Mouse (Mus musculus): Measurements from ENCODE around the gene Nes.

The Nes gene

GRCm38 (mm10) chr3:87946541-87946860, 24.4 kb upstream of the Nes start:
- CTCF ChIA-PET: interaction anchor here in 3 of 4 experiments (0.6 to 7.8 kb wide), 6 partner anchors 10 to 125 kb away, joined by 4 to 96 read pairs (median 11); partner anchors contain the start of gene Nes (in 1 of the 3)
- POLR2A ChIA-PET: interaction anchor here in 3 of 4 experiments (0.6 to 9.9 kb wide), 19 partner anchors 8 to 229 kb away, joined by 3 to 96 read pairs (median 4); partner anchors contain the start of genes Nes (in 2 of the 3), Mrpl24 (in 1 of the 3) and Prcc (in 1 of the 3)

GRCm38 (mm10) chr3:87947056-87947810, 23.6 kb upstream of the Nes start:
- POLR2A ChIA-PET: interaction anchor here (0.5 to 9.9 kb wide), 27 partner anchors 9 to 228 kb away, joined by 3 to 96 read pairs (median 4); partner anchors contain the start of genes Mrpl24 (in 2 of the 4), Nes (in 2 of the 4), Isg20l2 (in 1 of the 4) and Prcc (in 1 of the 4)
- CTCF ChIA-PET: interaction anchor here (0.6 to 7.8 kb wide), 12 partner anchors 11 to 76 kb away, joined by 3 to 96 read pairs (median 6); partner anchors contain the start of gene Nes (in 3 of the 4)

- POLR2A ChIA-PET: interaction anchor here (0.6 to 9.9 kb wide), 19 partner anchors 9 to 333 kb away, joined by 3 to 96 read pairs (median 4); partner anchors contain the start of genes Mrpl24 (in 2 of the 4), Nes (in 2 of the 4), Isg20l2 (in 1 of the 4) and Prcc (in 1 of the 4)
- CTCF ChIA-PET: interaction anchor here (0.5 to 7.8 kb wide), 11 partner anchors 11 to 432 kb away, joined by 3 to 96 read pairs (median 6); partner anchors contain the start of gene Nes (in 3 of the 4)
Observed at GRCm38 (mm10) chr3:87947811-87948199, 23.1 kb upstream of the Nes start.

GRCm38 (mm10) chr3:87948378-87949265, 22.3 kb upstream of the Nes start, which contains the start of gene Crabp2:
TSS of gene Crabp2 (plus strand) at chr3:87948666.
- ChIA-PET POLR2A (interaction anchor here (0.5 to 9.9 kb wide), 33 partner anchors 8 to 333 kb away, joined by 3 to 96 read pairs (median 5); partner anchors contain the start of genes Nes (in 3 of the 4), Prcc (in 3 of the 4), Isg20l2 (in 2 of the 4) and Rrnad1 (in 2 of the 4)), CTCF (interaction anchor here (0.5 to 7.8 kb wide), 14 partner anchors 12 to 432 kb away, joined by 3 to 96 read pairs (median 7); partner anchors contain the start of gene Nes (in 3 of the 4))

GRCm38 (mm10) chr3:87949266-87949954, 21.5 kb upstream of the Nes start:
- POLR2A ChIA-PET: interaction anchor here (0.5 to 9.9 kb wide), 33 partner anchors 9 to 193 kb away, joined by 3 to 96 read pairs (median 4); partner anchors contain the start of genes Nes (in 3 of the 4), Prcc (in 3 of the 4), Isg20l2 (in 2 of the 4) and Rrnad1 (in 2 of the 4)
- CTCF ChIA-PET: interaction anchor here (0.6 to 7.8 kb wide), 17 partner anchors 11 to 154 kb away, joined by 3 to 96 read pairs (median 6); partner anchors contain the start of gene Nes (in 3 of the 4)

GRCm38 (mm10) chr3:87949955-87950515, 20.8 kb upstream of the Nes start:
- ChIA-PET CTCF (interaction anchor here (0.6 to 7.8 kb wide), 15 partner anchors 10 to 155 kb away, joined by 3 to 96 read pairs (median 6); partner anchors contain the start of gene Nes (in 2 of the 4)), POLR2A (interaction anchor here in 3 of 4 experiments (0.6 to 9.9 kb wide), 29 partner anchors 8 to 263 kb away, joined by 3 to 96 read pairs (median 4); partner anchors contain the start of genes Nes (in 3 of the 3), Isg20l2 (in 2 of the 3), Prcc (in 2 of the 3) and Rrnad1 (in 2 of the 3))

- POLR2A ChIA-PET: interaction anchor here in 3 of 4 experiments (0.9 to 9.9 kb wide), 26 partner anchors 8 to 279 kb away, joined by 3 to 96 read pairs (median 6); partner anchors contain the start of genes Nes (in 3 of the 3), Hdgf (in 2 of the 3), Prcc (in 2 of the 3) and Mrpl24 (in 1 of the 3)
- CTCF ChIA-PET: interaction anchor here (0.6 to 7.8 kb wide), 22 partner anchors 7 to 225 kb away, joined by 3 to 96 read pairs (median 6); partner anchors contain the start of genes Nes (in 2 of the 4) and Ntrk1 (in 1 of the 4)
Observed at GRCm38 (mm10) chr3:87951946-87952345, 18.9 kb upstream of the Nes start.

- ChIA-PET CTCF (interaction anchor here (0.6 to 7.8 kb wide), 25 partner anchors 8 to 225 kb away, joined by 3 to 96 read pairs (median 6); partner anchors contain the start of genes Nes (in 2 of the 4), Ntrk1 (in 1 of the 4) and Prcc (in 1 of the 4)), POLR2A (interaction anchor here in 3 of 4 experiments (0.6 to 9.9 kb wide), 36 partner anchors 8 to 383 kb away, joined by 3 to 96 read pairs (median 5); partner anchors contain the start of genes Nes (in 3 of the 3), Prcc (in 3 of the 3), Hdgf (in 2 of the 3) and Iqgap3 (in 1 of the 3))
Observed at GRCm38 (mm10) chr3:87952440-87952839, 18.4 kb upstream of the Nes start.

- POLR2A ChIA-PET: interaction anchor here in 2 of 4 experiments (0.7 to 6.0 kb wide), 7 partner anchors 10 to 73 kb away, joined by 3 to 44 read pairs (median 5); partner anchors contain the start of genes Prcc (in 2 of the 2), Crabp2 (in 1 of the 2) and Nes (in 1 of the 2)
Observed at GRCm38 (mm10) chr3:87958056-87958455, 12.8 kb upstream of the Nes start.

GRCm38 (mm10) chr3:87958476-87958875, 12.4 kb upstream of the Nes start:
- CTCF ChIA-PET: interaction anchor here in 3 of 4 experiments (0.6 to 7.4 kb wide), 10 partner anchors 13 to 172 kb away, joined by 3 to 208 read pairs (median 5); partner anchors contain the start of genes Nes (in 2 of the 3) and Mrpl24 (in 1 of the 3)
- POLR2A ChIA-PET: interaction anchor here in 2 of 4 experiments (0.7 to 6.0 kb wide), 6 partner anchors 10 to 73 kb away, joined by 3 to 44 read pairs (median 4); partner anchors contain the start of genes Crabp2 (in 1 of the 2), Nes (in 1 of the 2) and Prcc (in 1 of the 2)

More at GRCm38 (mm10) chr3:87958056-87958455, 12.8 kb upstream of the Nes start:
- CTCF ChIA-PET: interaction anchor here (0.6 to 7.4 kb wide), 11 partner anchors 12 to 171 kb away, joined by 3 to 208 read pairs (median 5); partner anchors contain the start of genes Nes (in 2 of the 4) and Bcan (in 1 of the 4)

GRCm38 (mm10) chr3:87958967-87959366, 11.9 kb upstream of the Nes start:
- ChIA-PET CTCF (interaction anchor here in 3 of 4 experiments (0.6 to 7.4 kb wide), 7 partner anchors 13 to 163 kb away, joined by 4 to 208 read pairs (median 97); partner anchors contain the start of genes Nes (in 2 of the 3), Insrr (in 1 of the 3), Mrpl24 (in 1 of the 3) and Ntrk1 (in 1 of the 3)), POLR2A (interaction anchor here in 2 of 4 experiments (1.4 to 6.0 kb wide), 7 partner anchors 11 to 39 kb away, joined by 3 to 63 read pairs (median 21); partner anchors contain the start of genes Crabp2 (in 1 of the 2), Isg20l2 (in 1 of the 2), Mrpl24 (in 1 of the 2) and Nes (in 1 of the 2))

GRCm38 (mm10) chr3:87959371-87959770, 11.5 kb upstream of the Nes start:
- CTCF ChIA-PET: interaction anchor here (1.8 to 7.4 kb wide), 14 partner anchors 10 to 508 kb away, joined by 5 to 208 read pairs (median 30); partner anchors contain the start of genes Nes (in 3 of the 4), Insrr (in 1 of the 4), Ntrk1 (in 1 of the 4) and Prcc (in 1 of the 4)

GRCm38 (mm10) chr3:87960191-87960585, 10.7 kb upstream of the Nes start:
- ChIA-PET CTCF (interaction anchor here (0.6 to 7.4 kb wide), 96 partner anchors 8 to 523 kb away, joined by 3 to 208 read pairs (median 6); partner anchors contain the start of genes Nes (in 4 of the 4), Ntrk1 (in 3 of the 4), Prcc (in 3 of the 4) and Isg20l2 (in 2 of the 4)), POLR2A (interaction anchor here (0.6 to 6.0 kb wide), 50 partner anchors 8 to 336 kb away, joined by 3 to 63 read pairs (median 5); partner anchors contain the start of genes Crabp2 (in 3 of the 4), Nes (in 3 of the 4), Isg20l2 (in 2 of the 4) and Mrpl24 (in 2 of the 4))

More at GRCm38 (mm10) chr3:87959371-87959770, 11.5 kb upstream of the Nes start:
- POLR2A ChIA-PET: interaction anchor here in 3 of 4 experiments (0.6 to 6.0 kb wide), 11 partner anchors 10 to 199 kb away, joined by 3 to 63 read pairs (median 18); partner anchors contain the start of genes Nes (in 2 of the 3), Crabp2 (in 1 of the 3), Isg20l2 (in 1 of the 3) and Mrpl24 (in 1 of the 3)

- ChIA-PET CTCF (interaction anchor here (0.6 to 7.4 kb wide), 140 partner anchors 8 to 1856 kb away, joined by 3 to 208 read pairs (median 5); partner anchors contain the start of genes Nes (in 4 of the 4), Prcc (in 4 of the 4), Isg20l2 (in 3 of the 4) and Ntrk1 (in 3 of the 4)), POLR2A (interaction anchor here (0.6 to 6.0 kb wide), 66 partner anchors 8 to 336 kb away, joined by 3 to 63 read pairs (median 4); partner anchors contain the start of genes Crabp2 (in 3 of the 4), Nes (in 3 of the 4), Isg20l2 (in 2 of the 4) and Mrpl24 (in 2 of the 4))
Observed at GRCm38 (mm10) chr3:87960586-87961191, 10.2 kb upstream of the Nes start.

Measured in embryonic stem cell, embryonic (primary cell).